Mouse (Mus musculus) frontal cortex, adult (tissue): ENCODE results near the gene Zfp108.
A peak's percentile ranks its signal among the peaks of the same experiment; 100 is the strongest.
"Not testable (repeated sequence)": the region's sequence is repeated elsewhere in the genome, so short reads cannot be mapped to it uniquely, and the experiment has no call there.

Experiments
- ATAC-seq: cut with Nextera tagmentation; 2 replicates; pipeline ENCODE4 v1.9.2; 2017; ENCODE audit warnings: mild to moderate bottlenecking, moderate library complexity, mixed read lengths; ENCODE audit not compliant: low TSS enrichment

Zfp108 gene

GRCm38 (mm10) chr7:24254633-24255474 lies at the start of gene Zfp108:
TSS of gene Zfp108 (plus strand) at chr7:24254794.
- ATAC-seq, result peak; percentile 99

- peak; percentile 98 for ATAC-seq
Measured at GRCm38 (mm10) chr7:24207488-24208261, 46.9 kb upstream of the Zfp108 start.

GRCm38 (mm10) chr7:24208282-24208886 lies 46.2 kb upstream of the Zfp108 start:
- ATAC-seq, result no peak

GRCm38 (mm10) chr7:24210296-24210695 lies 44.3 kb upstream of the Zfp108 start:
- ATAC-seq, result no peak

GRCm38 (mm10) chr7:24211343-24211742 lies 43.3 kb upstream of the Zfp108 start, which contains the start of gene Zfp111:
TSS of gene Zfp111 (minus strand) at chr7:24211443.
- ATAC-seq, result no peak

- peak; percentile 99 for ATAC-seq
Measured at GRCm38 (mm10) chr7:24237040-24237791, 17.4 kb upstream of the Zfp108 start, which contains the start of gene Zfp109. TSS of gene Zfp109 (minus strand) at chr7:24237560.

GRCm38 (mm10) chr7:24253779-24254615 lies 597 bp upstream of the Zfp108 start:
- ATAC-seq, result peak; percentile 62

- ATAC-seq, result no peak
Measured at GRCm38 (mm10) chr7:24259306-24259999, 4.9 kb downstream of the Zfp108 start.

GRCm38 (mm10) chr7:24260000-24260312 lies 5.4 kb downstream of the Zfp108 start:
- no peak for ATAC-seq

- ATAC-seq, result no peak
Measured at GRCm38 (mm10) chr7:24268176-24269155, 13.9 kb downstream of the Zfp108 start.

- no peak for ATAC-seq
Measured at GRCm38 (mm10) chr7:24269256-24269655, 14.7 kb downstream of the Zfp108 start.

- ATAC-seq, result no peak
Measured at GRCm38 (mm10) chr7:24269667-24270287, 15.2 kb downstream of the Zfp108 start.

GRCm38 (mm10) chr7:24270288-24270672 lies 15.7 kb downstream of the Zfp108 start, which contains the start of gene Zfp93:
TSS of gene Zfp93 (plus strand) at chr7:24270420.
- ATAC-seq, result peak; percentile 100

- no peak for ATAC-seq
Measured at GRCm38 (mm10) chr7:24271191-24271590, 16.6 kb downstream of the Zfp108 start.

GRCm38 (mm10) chr7:24274456-24274855 lies 19.9 kb downstream of the Zfp108 start:
- ATAC-seq, result no peak

GRCm38 (mm10) chr7:24278771-24279170 lies 24.2 kb downstream of the Zfp108 start:
- not testable (repeated sequence) for ATAC-seq

- no peak for ATAC-seq
Measured at GRCm38 (mm10) chr7:24280031-24280857, 25.6 kb downstream of the Zfp108 start.

- ATAC-seq, result no peak
Measured at GRCm38 (mm10) chr7:24280858-24281145, 26.2 kb downstream of the Zfp108 start.
